Mouse (Mus musculus) granulocyte monocyte progenitor cell, adult 5-6 weeks (primary cell): ENCODE results near the gene Fbxl16. TPM values are rescaled to one million over a fixed set of nuclear protein-coding genes. Genes with fewer than 3 reads are reported as not detected.

ENCODE experiments used
- ATAC-seq: replicated peaks from 2 replicates; pipeline ENCODE4 v1.8.0; 2016; ENCODE audit warnings: mild to moderate bottlenecking, moderate TSS enrichment, inconsistent platforms; ENCODE audit not compliant: poor library complexity, severe bottlenecking
- total RNA-seq, 2 experiments: library from RNA; stranded (forward) in 1 of 2; stranded (reverse) in 1 of 2; fragments of 200-712, 200-1000 nt in 1 of 2; fragments of >200 nt in 1 of 2; fragmentation: Nextera tagmentation in 1 of 2; gene quantifications; 2 replicates each; pipeline ENCODE4 v1.2.3; 2014 to 2017

The Fbxl16 gene
- total RNA-seq, 2 experiments from 2014 or later: not detected

DNA sequence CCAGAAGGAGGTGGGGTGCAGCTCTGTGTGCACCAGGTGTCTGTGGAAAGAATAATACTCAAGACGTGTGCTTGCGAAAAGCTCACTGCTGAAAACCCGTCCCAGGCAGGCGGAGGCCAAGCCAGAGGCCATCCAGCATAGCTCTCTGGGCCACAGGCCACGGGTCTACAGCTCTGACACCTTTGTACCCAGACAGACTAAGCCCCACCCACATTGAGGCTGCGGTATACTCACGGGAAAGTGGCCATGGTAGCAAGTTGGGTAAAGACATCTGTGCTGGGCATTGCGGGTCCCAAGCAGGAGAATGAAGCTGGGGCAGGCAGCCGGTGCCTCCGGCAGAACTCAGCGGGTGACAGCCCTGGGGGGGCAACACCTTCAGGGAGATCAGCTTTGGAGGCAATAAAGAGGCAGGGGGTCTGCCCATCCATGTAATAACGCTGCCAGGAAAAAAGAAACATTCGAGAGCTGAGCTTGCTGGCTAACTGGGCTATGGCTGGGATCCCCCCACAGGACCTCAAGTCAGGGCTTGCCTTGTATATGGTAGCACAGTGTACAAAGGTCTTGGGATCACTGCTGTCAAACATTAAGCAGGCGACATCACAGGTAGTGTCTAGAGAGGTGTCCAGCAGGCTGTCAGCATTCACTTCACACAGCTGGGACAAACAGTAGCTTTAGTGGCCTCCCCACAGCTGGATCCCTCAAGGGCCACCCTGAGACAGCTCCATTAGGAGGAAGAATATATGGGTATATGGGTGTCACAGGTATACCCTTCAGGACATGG, 30.8 kb downstream of the Fbxl16 start:
- no peak for ATAC-seq

DNA sequence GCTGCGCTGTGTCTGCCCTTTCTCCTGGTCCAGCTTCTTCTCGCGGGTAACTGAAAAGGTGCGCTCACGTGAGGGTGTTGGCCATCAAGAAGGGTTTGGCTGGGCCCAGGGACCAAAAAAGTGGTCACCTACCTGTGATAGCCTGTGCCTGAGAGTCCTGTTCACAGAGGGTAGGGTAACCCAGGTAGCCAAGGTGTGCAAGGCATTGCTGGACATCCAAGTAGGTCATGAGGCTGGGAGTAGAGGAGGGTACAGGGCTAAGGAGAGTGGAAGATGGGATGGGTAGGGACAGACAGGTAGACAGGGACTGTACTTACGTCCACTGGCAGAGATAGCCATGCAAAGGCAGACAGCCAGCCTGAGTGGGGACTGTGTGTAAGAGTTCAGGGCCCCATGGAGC, 31.6 kb downstream of the Fbxl16 start:
- ATAC-seq: no peak

DNA sequence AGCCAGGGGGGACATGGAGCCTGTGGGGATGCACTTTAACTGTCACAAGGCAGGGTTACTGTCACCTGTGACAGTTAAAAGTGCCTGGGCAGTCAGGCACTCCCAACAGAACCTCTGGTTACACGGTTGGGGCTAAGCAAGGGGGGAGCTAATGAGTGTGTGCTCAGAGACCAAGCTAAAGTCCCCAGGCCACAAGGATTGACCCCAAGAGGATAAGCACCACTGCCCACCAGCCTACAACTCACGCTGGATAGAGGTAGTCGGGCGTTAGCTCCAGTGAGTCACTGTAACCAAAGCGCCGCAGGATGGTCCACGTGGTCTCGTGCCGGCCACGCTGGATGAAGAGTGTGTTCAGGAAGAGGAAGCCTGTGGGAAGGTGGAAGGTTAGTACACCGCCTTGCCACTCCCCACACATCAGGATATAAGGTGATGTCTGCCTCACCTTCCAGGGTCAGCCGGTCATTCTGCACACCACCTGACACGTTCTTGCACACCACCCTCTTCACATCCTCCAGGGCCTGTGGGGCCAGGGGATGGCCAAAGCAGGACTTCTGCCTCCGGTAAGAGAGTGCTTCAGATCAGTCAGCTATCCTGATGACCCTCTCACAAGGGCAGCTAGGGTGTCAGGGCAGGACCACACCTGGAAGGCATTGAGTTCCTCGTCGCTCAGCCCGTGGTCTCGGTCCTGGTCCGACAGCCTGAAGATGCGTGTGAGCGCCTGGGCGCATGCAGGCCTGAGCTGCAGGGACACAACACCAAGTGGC, 32.4 kb downstream of the Fbxl16 start, which contains the start of gene Gm20683:
TSS of gene Gm20683 (minus strand) at position 647 of the 764 bp plus-strand sequence.
- no peak for ATAC-seq

DNA sequence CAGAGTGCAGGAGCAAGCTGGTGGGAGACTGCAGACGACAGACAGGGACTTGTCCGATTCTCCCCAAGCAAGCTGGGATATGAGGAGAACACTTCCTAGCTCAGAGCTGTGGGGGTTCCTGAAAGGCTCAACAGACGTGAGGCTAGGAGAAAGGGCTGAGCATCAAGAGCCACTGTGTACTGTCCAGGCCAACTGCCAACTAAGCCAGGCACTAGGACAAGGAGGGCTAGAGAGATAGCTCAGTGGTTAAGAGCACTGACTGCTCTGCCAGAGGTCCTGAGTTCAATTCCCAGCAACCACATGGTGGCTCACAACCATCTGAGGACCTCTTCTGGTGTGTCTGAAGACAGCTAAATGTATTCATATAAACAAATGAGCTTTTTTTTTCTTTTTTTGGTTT, 33.6 kb downstream of the Fbxl16 start:
- no peak for ATAC-seq

DNA sequence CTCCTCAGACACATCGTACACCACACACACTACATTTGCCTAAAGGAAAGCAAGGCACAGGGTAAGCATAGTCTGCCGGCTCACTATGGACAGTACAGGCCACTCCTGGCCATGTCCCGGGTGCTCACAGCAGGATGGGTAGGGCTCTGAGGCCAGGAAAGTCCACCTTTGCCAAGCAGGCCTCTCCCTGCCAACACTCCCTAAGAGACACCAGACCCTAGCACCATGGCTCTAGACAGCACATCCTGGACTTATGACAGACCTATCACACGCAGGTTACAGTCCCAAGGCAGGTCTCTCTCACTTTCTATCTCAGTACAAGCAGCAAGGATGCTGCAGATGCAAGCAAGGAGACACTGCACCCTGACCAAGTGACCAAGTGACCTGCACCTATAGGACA, 34.2 kb downstream of the Fbxl16 start:
- ATAC-seq: no peak

DNA sequence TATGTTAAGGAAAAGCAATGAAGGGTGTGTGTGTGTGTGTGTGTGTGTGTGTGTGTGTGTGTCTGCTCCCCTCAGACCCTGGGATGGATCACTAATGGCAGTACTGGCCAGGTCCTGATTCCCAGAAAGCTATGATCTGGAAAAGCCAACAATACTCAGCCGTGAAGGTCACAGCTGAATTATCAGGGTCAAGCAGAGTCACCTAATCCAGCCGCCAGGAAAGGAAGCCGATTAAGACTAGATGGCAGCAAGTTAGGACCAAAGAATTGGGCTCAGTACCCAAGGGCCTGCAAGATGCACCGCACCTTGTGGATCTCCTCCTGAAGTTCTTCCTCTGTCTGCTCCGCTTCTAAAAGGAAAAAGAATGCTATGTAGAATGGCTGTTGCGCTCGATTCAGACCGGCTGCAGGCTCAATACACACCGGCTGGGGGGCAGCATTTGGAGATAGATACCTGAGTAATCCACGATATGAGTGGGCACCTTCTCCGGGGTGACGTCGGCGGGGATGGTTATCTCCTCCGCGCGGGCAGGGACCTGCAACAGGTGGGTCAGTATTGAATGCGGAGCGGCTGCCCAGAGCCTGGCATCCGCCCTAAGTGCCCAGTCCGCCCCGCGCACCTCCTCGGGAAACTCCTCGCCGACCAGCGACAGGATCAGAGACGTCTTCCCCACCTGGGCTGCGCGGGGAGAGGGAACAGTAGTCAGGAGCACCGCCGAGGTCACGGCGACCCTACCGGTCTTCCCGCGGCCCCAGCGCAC, 34.9 kb downstream of the Fbxl16 start:
- no peak for ATAC-seq

DNA sequence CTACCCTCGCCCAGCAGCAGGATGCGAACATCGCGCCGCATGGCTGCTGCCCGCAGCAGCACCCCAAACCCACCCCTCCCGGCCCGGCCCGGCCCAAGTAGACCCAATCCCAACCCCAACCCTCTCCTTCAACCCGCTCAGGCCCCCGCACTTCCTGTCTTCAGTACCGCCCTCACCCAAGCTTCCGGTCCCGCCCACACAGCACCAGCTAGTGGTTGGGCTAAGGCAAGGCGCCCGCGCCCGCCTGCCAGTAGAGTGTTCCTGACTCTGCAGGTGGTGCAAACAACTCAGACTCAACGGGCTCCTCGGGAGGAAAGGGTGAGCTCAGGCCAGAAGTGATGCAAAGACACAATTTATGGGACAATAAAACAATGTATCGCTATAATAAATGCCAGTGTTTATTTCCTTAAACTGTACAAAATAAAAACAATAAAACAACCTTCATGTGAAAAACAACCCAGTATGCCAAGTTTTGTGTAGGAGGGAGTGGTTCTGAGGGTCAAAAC, 35.6 kb downstream of the Fbxl16 start, which contains the start of gene Rhot2:
TSS of gene Rhot2 (minus strand) at position 456 of the 506 bp plus-strand sequence.
- peak; percentile 95 for ATAC-seq

DNA sequence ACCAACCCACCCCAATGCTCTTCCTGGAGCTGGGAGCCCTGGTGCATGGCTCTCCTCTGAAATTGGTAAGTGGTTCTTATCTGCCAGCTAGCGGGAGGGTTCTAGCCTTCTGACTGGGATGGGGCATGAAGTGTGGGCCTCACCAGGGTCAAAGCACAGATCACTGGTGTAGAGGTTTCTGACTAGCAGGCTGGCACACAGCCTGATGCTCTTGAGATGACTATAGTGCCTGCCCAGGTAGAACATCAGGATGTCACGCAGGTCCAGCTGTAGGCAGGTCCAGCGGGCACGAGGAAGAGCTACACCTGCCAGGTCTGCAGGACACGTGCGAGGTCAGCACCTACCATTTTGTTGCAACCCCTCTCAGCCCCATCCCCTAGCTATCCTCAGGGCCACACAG, 51.3 kb downstream of the Fbxl16 start:
- no peak for ATAC-seq

DNA sequence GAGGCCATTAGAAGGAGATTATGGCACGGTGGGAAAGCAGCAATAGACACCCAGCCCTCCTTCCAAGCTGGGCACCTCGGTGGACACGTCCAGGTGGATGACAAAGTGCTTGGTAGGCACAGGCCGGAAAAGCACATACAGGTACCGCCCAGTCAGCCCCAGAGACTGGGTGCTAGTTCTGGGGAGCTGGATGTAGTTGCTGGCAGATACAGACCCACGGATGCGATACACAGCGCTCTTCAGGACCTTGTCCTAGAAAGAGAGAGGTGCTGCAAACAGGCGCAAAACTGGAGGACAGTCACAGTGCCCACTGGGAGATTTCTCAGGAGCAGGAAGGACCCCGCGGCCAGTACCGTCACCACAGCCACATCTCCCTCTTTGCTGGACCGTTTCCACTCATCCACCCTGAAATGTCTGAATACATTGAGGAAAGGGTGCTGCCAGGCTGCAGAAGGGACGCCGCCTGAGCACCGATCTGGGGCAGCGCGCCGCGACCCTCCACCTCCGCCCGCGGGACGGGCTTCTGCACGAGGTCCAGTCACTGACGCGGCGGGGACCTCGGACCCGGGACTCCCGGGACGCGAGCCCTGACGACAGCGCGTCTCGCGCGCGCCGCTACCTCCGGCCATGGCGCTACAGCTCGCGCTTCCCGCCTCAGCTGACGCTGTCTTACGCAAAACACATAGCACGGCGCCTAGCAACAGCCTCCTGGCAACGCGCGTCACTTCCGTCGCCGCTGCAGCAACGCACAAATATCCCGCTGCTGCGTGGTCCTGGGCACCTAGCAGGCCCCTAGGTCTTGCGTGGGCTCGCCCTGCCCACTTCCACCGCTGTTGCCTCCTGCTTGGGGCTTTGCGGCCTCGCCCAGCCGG, 52.2 kb downstream of the Fbxl16 start, which contains the start of gene Wdr90:
TSS of gene Wdr90 (minus strand) at position 670 of the 872 bp plus-strand sequence.
- ATAC-seq: peak; percentile 97

DNA sequence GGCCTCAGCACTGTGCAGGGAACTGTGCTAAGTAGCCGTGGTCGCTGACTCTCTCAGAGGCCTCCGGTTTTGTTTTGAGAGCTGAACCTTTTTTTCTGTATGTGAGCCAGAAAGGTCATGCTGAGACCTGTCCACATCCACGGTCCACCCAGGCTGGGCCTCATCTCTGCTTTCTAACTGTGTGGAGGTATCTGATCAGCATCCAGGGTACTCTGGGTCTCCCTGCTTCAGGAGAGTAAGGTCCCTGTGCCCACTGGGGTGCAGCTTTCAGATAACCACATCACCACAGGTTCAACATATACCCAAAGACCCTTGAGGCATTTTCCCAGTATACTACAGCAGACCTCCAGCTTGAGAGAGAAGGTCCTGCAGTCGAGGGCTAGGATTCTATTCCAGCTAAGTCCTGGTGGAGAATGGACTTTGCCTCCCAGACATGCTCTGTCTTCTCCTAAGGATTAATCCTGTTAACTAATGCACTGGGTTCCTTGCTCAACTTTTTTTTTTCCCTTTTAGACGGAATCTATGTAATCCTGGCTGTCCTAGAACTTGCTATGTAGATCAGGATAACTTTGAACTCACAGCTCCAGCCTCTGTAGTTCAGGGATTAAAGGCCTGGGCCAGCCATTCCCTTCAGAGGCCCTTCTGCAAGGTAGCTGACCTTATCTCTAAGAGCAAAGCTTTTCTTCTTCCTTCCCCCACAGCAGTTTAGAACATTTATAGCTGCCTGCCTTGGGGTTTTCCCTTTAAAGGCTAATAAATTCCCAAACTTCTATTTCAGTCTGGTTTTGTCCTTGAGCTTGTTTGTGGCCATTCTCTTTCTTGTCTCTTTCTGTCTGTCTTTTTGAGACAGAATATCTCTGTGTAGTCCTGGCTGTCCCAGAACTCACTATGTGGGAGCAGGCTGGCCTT, 53.1 kb downstream of the Fbxl16 start:
- ATAC-seq: no peak

DNA sequence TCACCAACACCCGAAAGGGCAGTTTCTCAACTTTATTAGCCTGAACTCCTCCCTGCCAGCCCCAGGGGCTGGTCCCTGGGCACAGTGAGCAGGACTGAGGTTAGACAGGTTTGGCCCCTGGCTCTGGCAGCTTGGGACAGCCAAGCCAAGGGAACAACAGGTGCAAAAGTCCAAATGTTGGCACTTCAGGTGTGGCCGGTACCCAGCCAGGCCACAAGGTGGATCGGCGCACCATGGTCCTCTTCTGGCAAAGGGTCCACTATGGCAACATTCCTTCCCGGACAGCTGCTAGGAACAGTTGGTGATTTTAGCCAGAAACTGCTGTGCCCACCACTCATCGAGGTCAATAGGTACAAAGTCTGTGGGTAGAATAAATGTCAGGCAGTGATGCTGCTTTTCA, 54.8 kb downstream of the Fbxl16 start:
- no peak for ATAC-seq

DNA sequence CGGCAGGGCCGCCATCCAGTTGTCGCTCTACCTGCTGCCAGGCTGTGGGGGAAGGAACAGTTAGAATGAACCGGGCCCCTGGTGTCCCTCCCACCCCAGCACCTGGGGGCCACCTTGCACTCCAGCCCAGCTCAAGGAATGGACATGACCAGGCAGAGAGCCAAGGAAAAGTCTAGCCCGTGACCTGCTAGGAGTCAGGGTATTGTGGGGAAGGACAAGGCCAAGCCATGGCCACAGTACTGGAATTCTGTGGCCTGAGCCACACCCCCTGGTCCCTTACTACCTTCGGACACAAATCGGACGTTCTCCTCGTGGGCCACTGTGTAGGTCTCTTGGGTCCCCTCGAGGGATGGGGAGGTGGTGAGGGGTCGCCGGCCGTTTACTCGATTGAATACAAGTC, 55.4 kb downstream of the Fbxl16 start:
- ATAC-seq: no peak

DNA sequence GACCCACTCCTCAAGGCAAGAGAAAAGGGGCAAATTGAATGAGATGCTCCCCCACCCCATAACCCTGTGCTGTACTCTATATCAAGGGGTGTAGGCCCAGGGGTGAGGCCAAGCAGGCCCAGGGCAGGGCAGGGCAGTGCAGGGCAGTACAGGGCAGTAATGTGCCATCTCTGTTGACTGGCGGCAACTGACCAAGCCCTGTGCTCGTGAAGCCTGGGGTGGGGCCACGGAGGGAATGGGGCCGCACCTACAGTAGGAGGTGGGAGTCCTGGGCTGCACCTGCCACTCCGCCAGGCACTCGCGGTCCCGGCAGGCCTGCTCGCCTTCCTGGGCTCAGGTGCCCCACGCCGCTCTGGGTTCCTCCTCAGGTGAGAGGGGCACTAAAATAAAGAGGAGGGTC, 56.4 kb downstream of the Fbxl16 start:
- ATAC-seq: no peak

DNA sequence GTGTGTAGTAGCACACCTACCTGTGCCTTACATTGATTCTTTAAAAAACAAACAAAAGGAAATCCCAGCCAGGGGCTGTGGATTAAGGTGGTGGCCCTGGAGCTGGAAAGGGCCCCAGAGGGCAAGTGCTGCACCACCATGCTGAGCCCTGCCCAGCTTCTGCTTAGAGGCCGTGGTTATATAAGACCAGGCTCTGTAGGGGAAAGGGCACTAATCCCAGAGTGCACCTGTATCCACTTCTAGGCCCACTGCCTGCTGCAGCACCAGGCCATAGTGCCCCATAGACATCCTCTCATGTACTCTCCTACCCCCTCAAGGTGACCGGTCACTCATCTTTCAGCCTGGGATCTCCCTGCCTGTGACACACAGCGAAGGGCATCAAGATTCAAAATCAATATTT, 57.3 kb downstream of the Fbxl16 start:
- no peak for ATAC-seq

DNA sequence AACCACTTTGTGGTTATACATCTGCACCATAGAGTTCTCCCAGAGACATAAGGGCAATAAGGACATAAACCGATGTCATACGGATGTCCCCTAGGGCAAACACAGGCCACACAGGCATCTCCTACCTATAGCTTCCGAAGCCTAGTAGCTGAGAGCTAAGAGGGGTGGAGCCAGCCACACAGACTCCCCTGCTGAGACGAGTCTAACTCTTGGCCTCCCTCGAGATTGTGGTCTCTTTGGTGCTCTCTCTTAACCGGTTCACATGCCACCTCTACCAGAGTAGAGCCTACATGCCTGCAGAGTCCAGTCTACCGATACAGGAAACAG, 58.6 kb downstream of the Fbxl16 start:
- ATAC-seq: peak; percentile 13; the same call in 1 of the 2 replicates

DNA sequence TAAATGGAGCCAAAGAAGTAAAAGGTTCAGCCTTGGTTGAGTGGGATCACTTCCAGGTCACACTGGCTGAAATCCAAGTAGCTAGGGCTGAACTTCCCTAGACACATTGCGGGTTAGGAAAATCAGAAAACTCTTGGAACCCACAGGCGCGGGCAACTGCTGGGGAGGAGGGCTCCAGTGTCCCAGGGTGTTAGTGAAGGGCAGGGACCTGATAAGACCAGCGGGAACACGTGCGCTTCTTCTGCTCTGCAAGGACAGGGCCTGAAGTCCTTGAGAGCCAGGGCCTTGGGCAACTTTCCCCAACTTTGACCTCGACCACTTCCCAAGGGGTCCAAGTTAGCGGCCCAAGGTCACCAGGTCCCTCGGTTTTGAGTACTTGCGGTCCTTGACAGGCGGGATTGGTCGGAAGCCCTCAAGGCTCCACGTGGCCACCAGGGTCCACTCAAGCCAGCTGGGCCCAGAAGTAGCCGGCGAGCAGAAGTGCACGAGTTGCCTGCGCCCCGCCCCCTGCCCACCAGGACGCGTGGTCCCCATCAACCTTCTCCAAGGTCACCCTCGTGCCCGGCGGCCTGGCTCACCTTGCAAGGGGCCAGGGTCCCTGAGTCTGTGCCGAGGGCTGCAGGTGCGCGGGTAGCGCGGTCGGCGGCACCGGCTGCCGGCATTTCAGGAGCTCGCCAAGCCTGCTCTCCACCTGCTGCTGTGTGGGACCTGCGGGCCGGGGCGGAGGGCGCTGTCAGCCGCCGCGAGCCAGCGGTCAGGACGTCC, 59.1 kb downstream of the Fbxl16 start:
- ATAC-seq: peak; percentile 50

DNA sequence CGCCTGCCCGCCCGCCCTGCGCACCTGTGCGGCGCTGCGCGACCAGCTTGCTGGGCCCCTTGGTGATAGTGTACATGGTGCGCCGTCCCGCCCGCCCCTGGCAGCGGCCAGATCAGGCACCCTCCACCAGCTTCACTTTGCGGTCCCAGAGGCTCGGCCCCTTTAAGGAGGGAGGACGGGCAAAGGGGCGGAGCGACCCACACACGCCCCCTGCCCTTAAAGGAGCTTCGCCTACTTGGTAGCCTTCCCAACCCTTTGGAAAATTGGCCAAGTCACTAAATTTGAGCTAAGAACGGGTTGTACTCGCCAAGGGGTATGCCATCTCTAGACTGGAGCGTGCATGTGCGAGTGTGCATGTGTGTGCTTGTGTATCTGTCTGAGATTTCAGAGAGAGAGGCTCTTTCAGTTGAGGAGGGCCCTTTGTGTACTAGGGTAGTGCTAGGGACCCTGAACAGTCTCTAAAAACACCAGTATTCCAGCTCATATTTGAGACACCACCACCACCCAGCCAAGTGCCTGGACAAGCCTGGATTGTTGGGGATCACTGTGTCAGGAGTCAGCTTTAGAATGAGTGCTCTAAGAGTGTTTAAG, 59.8 kb downstream of the Fbxl16 start, which contains the start of gene Mcrip2:
TSS of gene Mcrip2 (minus strand) at position 164 of the 591 bp plus-strand sequence.
- peak; percentile 83 for ATAC-seq
